Mouse (Mus musculus): Measurements from ENCODE around the gene Stat5b.

The Stat5b gene

GRCm38 (mm10) chr11:100850038-100850777 is at the start of gene Stat5b:
Stat5b (minus strand) TSS chr11:100850724.
- peak; percentile 85 for DNase-seq

- DNase-seq: no peak
These were observed 48.1 kb upstream of the Stat5b start for GRCm38 (mm10) chr11:100898441-100899199.

- peak; percentile 36 for DNase-seq
These were observed 47.0 kb upstream of the Stat5b start for GRCm38 (mm10) chr11:100897294-100898231.

GRCm38 (mm10) chr11:100896078-100896477 is 45.6 kb upstream of the Stat5b start:
- no peak for DNase-seq

- no peak for DNase-seq
These were observed 43.8 kb upstream of the Stat5b start for GRCm38 (mm10) chr11:100894146-100894918.

GRCm38 (mm10) chr11:100893482-100893881 is 43.0 kb upstream of the Stat5b start:
- DNase-seq: peak; percentile 95

- no peak for DNase-seq
These were observed 41.9 kb upstream of the Stat5b start for GRCm38 (mm10) chr11:100892435-100892834.

- peak; percentile 29 for DNase-seq
These were observed 41.0 kb upstream of the Stat5b start for GRCm38 (mm10) chr11:100891256-100892123.

- no peak for DNase-seq
These were observed 40.0 kb upstream of the Stat5b start for GRCm38 (mm10) chr11:100890481-100890880.

- DNase-seq: no peak
These were observed 37.9 kb upstream of the Stat5b start for GRCm38 (mm10) chr11:100888348-100888820.

- DNase-seq: no peak
These were observed 37.2 kb upstream of the Stat5b start for GRCm38 (mm10) chr11:100887764-100888163.

GRCm38 (mm10) chr11:100887236-100887635 is 36.7 kb upstream of the Stat5b start:
- no peak for DNase-seq

GRCm38 (mm10) chr11:100886188-100886740 is 35.7 kb upstream of the Stat5b start:
- DNase-seq: no peak

GRCm38 (mm10) chr11:100885472-100885871 is 34.9 kb upstream of the Stat5b start:
- no peak for DNase-seq

GRCm38 (mm10) chr11:100883640-100884039 is 33.1 kb upstream of the Stat5b start:
- DNase-seq: no peak

GRCm38 (mm10) chr11:100879321-100880078 is 29.0 kb upstream of the Stat5b start:
- DNase-seq: no peak

- DNase-seq: no peak
These were observed 25.2 kb upstream of the Stat5b start for GRCm38 (mm10) chr11:100875761-100876160.

- DNase-seq: no peak
These were observed 20.4 kb upstream of the Stat5b start for GRCm38 (mm10) chr11:100870968-100871350.

- peak; percentile 49 for DNase-seq
These were observed 19.9 kb upstream of the Stat5b start for GRCm38 (mm10) chr11:100870256-100870967.

All from lung, postnatal 36 days (tissue).